Mouse (Mus musculus) small intestine, adult 2 months (tissue): Measurements from ENCODE around the gene Med6. TPM values are rescaled to one million over a fixed set of nuclear protein-coding genes. Genes with fewer than 3 reads are reported as not detected.
"Not testable (repeated sequence)": the region's sequence is repeated elsewhere in the genome, so short reads cannot be mapped to it uniquely, and the experiment has no call there.

Source experiments
- H3K27ac ChIP-seq: fragments of 200-500 bp; 2 replicates; pipeline ENCODE4 v1.5.1; 2012; ENCODE audit warnings: low read depth, low read length, control low read depth, inconsistent platforms; ENCODE audit not compliant: insufficient read depth
- H3K27me3 ChIP-seq: fragments of 200-500 bp; 2 replicates; pipeline ENCODE4 v1.6.1; 2012; ENCODE audit warnings: mild to moderate bottlenecking, moderate library complexity, low read length, inconsistent platforms; ENCODE audit not compliant: control insufficient read depth, insufficient read depth
- H3K36me3 ChIP-seq: fragments of 200-500 bp; 2 replicates; pipeline ENCODE4 v1.6.1; 2012; ENCODE audit warnings: mild to moderate bottlenecking, low read length, control low read depth, inconsistent platforms; ENCODE audit not compliant: control insufficient read depth, insufficient read depth
- H3K4me1 ChIP-seq: fragments of 200-500 bp; 2 replicates; pipeline ENCODE4 v1.6.1; 2012; ENCODE audit warnings: low read length, inconsistent platforms, mixed read lengths; ENCODE audit not compliant: control insufficient read depth, insufficient read depth, insufficient read length
- H3K4me3 ChIP-seq: fragments of 200-500 bp; 2 replicates; pipeline ENCODE4 v1.5.1; 2012; ENCODE audit warnings: low read depth, mild to moderate bottlenecking, control low read depth, inconsistent platforms, low read length, moderate library complexity
- CTCF ChIP-seq: fragments of 200-500 bp; IDR thresholded peaks from 2 replicates; pipeline ENCODE4 v1.5.1; 2012; ENCODE audit warnings: low read depth, mild to moderate bottlenecking, control low read depth, inconsistent platforms, low read length, moderate library complexity, mixed read lengths; ENCODE audit not compliant: insufficient replicate concordance, insufficient read length; ENCODE audit errors: extremely low read depth
- POLR2A ChIP-seq: fragments of 200-500 bp; IDR thresholded peaks from 2 replicates; pipeline ENCODE4 v1.6.1; 2012; ENCODE audit warnings: low read depth, mild to moderate bottlenecking, control low read depth, inconsistent platforms, low read length, moderate library complexity
- WGBS: fragments of 180-500 bp; shearing (Covaris S2); methylation state at CpG from one replicate; pipeline ENCODE4 v1.1.7; 2018; 5-methylcytosine and 5-hydroxymethylcytosine counted together
- polyA plus RNA-seq: library from polyadenylated mRNA; depleted of rRNA; stranded (reverse); fragments of >200 nt; gene quantifications from 2 replicates; pipeline ENCODE4 v1.2.3, GENCODE M21; 2012; rRNA removed

The Med6 gene
- polyA plus RNA-seq, 1 experiment, result 2.3 TPM

DNA sequence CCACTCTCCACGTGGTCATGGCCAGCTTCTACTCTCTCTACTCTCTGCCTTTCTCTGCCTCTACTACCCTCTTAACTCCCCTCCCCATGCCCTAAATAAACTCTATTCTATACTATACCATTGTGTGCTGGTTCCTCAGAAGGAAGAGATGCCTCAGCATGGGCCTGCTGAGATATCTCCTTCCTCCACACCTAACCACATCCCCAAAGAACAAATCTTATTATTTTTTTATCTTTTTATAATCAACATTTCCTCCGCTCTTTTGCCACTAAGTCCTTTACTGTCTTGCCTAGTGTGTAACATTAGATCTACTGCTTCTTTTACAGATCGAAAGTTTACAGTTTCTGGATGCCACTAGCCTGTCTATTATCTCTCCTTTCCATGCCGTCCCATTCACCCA is 47.6 kb downstream of the Med6 start:
- no peaks in the 10 kb centered on the region for H3K4me1 ChIP-seq
- H3K27me3 ChIP-seq, result no peaks in the 10 kb centered on the region
- no peak overlapping the region for H3K27ac ChIP-seq
- no peak for TF ChIP-seq POLR2A
- TF ChIP-seq CTCF, result no peak
- 64% methylated on average over 4 of the region's 4 CpGs for WGBS
- no peak overlapping the region for H3K4me3 ChIP-seq
- H3K36me3 ChIP-seq, result no peaks in the 10 kb centered on the region

GRCm38 (mm10) chr12:81533029-81533419 is 61.8 kb downstream of the Med6 start:
- Histone ChIP-seq H3K27me3 (no peaks in the 10 kb centered on the region), H3K36me3 (no peaks in the 10 kb centered on the region), H3K4me1 (peaks cover 5% of the 10 kb centered on the region; the same call in 1 of the 2 replicates), H3K4me3 (peak overlapping the region; percentile 96), H3K27ac (peak overlapping the region; percentile 87; the same call in 1 of the 2 replicates)
- 27% methylated on average over 4 of the region's 4 CpGs for WGBS
- TF ChIP-seq POLR2A, result no peak
- TF ChIP-seq CTCF, result no peak

DNA sequence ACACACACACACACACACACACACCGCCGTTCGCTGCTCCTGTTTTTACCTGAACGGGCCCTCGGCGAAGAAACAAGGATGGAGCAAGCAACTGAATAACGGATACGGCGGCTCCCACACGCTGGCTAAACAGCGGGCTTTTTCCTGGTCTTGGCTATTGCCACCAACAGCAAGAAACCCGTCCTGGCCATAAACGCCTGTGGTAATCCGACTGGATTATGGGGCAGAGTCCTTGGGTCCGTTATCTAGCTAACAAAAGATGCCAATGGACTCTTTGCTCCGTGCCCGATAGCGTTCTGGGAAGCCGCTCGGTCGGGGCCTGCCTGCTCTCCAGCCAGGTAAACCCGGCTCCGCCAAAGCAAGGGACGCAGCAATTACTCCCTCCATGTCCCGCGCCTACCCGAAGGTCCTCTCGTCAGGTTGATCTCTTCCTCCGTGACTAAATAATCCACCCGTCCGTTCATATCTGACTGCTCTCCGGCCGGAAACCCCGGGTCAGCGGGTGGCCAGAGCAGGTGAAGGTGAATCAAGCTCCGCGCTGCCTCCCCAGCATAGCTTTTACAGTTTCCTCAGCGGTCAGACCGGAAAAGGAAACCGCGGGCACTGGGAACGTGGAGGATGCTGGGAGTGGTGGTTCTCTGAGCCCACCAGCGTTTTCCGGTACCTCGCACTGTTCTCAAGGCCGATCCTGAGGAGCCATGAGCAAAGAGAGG is 62.3 kb downstream of the Med6 start, which contains the start of the genes Gm20498 and Synj2bp:
Gene Gm20498 (minus strand): TSS at position 590 of the 713 bp plus-strand sequence.
Gene Synj2bp (minus strand): TSS at position 596 of the 713 bp plus-strand sequence.
- Histone ChIP-seq H3K4me1 (peaks cover 6% of the 10 kb centered on the region; the same call in 1 of the 2 replicates), H3K27me3 (no peaks in the 10 kb centered on the region), H3K4me3 (peak within 1 kb of the TSS; percentile 96), H3K27ac (peak within 1 kb of the TSS; percentile 87), H3K36me3 (no peaks in the 10 kb centered on the region)
- WGBS, result under 1% methylated on average over 46 of the region's 46 CpGs
- peak; percentile 87 for TF ChIP-seq POLR2A
- no peak for TF ChIP-seq CTCF

DNA sequence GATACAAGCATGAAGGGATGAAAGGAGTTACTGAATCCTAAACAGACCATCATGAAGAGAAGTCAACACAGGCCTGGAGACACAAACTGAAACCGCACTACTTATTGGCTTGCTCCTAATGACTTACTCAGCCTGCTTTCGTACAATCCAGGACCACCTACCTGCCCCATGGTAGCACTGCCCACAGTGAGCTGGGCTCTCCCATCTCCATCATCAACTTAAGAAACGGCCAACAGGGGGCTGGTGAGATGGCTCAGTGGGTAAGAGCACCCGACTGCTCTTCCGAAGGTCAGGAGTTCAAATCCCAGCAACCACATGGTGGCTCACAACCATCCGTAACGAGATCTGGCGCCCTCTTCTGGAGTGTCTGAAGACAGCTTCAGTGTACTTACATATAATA is 64.2 kb downstream of the Med6 start:
- not testable (repeated sequence) for H3K4me3 ChIP-seq, H3K36me3 ChIP-seq, H3K27me3 ChIP-seq, H3K27ac ChIP-seq
- 82% methylated on average over 8 of the region's 8 CpGs for WGBS
- H3K4me1 ChIP-seq, result peaks cover 10% of the 10 kb centered on the region; the same call in 1 of the 2 replicates

Other genes with a start within 250 kb of the Med6 start
- gene Gm4787, start 215.5 kb downstream of the Med6 start, polyA plus RNA-seq, result 0.05 and 0.10 TPM in 2 replicates
- 0.10 and 0.20 TPM in 2 replicates for gene Adam4, start 173.1 kb downstream of the Med6 start, polyA plus RNA-seq
- gene Cox16, start 109.9 kb downstream of the Med6 start, polyA plus RNA-seq, result 54.8 and 78.2 TPM in 2 replicates
- 8.6 and 20.0 TPM in 2 replicates for gene Gm20498, start 62.1 kb downstream of the Med6 start, polyA plus RNA-seq
- gene Synj2bp, start 62.1 kb downstream of the Med6 start, polyA plus RNA-seq, result 24.3 and 54.3 TPM in 2 replicates
- 0.03 and 0.06 TPM in 2 replicates for gene Adam21, start 26.5 kb downstream of the Med6 start, polyA plus RNA-seq
- gene Ttc9, start 36.2 kb upstream of the Med6 start, polyA plus RNA-seq, result 0.20 and 0.60 TPM in 2 replicates
- 3.1 and 4.8 TPM in 2 replicates for gene Map3k9, start 186.2 kb upstream of the Med6 start, polyA plus RNA-seq